Mouse (Mus musculus): ENCODE data around the gene Olfr922. TPM values are rescaled to one million over a fixed set of nuclear protein-coding genes. Genes with fewer than 3 reads are reported as not detected.

Gene Olfr922
- not detected for total RNA-seq (2023)

GRCm38 (mm10) chr9:38814314-38814713 is at the start of gene Olfr922:
TSS of gene Olfr922 (plus strand) at chr9:38814614.

GRCm38 (mm10) chr9:38772768-38773167 is 41.6 kb upstream of the Olfr922 start, which contains the start of gene Olfr921:
TSS of gene Olfr921 (plus strand) at chr9:38773068.

GRCm38 (mm10) chr9:38826245-38826644 is 11.8 kb downstream of the Olfr922 start, which contains the start of gene Olfr923:
TSS of gene Olfr923 (plus strand) at chr9:38826545.

GRCm38 (mm10) chr9:38844149-38844548 is 29.7 kb downstream of the Olfr922 start, which contains the start of gene Olfr924:
TSS of gene Olfr924 (plus strand) at chr9:38844449.

GRCm38 (mm10) chr9:38854760-38855159 is 40.3 kb downstream of the Olfr922 start, which contains the start of gene Olfr26:
TSS of gene Olfr26 (plus strand) at chr9:38855060.

Other genes starting within 250 kb of the Olfr922 start
- gene Olfr912, start 234.4 kb upstream of the Olfr922 start, total RNA-seq (2023) = not detected
- not detected for gene Olfr913, start 221.9 kb upstream of the Olfr922 start, total RNA-seq (2023)
- not detected for gene Olfr914, start 209.5 kb upstream of the Olfr922 start, total RNA-seq (2023)
- not detected for gene Olfr916, start 154.7 kb upstream of the Olfr922 start, total RNA-seq (2023)
- not detected for gene Olfr917, start 148.8 kb upstream of the Olfr922 start, total RNA-seq (2023)
- gene Olfr918, start 140.0 kb upstream of the Olfr922 start, total RNA-seq (2023) = not detected
- not detected for gene Olfr919, start 110.9 kb upstream of the Olfr922 start, total RNA-seq (2023)
- gene Vwa5a, start 96.3 kb upstream of the Olfr922 start, total RNA-seq (2023) = 1 to 10 TPM; 6.2 to 9.1 TPM
- gene Olfr920, start 62.3 kb upstream of the Olfr922 start, total RNA-seq (2023) = not detected
- gene Olfr921, start 41.5 kb upstream of the Olfr922 start, total RNA-seq (2023) = not detected
- not detected for gene Olfr923, start 11.9 kb downstream of the Olfr922 start, total RNA-seq (2023)
- not detected for gene Olfr924, start 29.8 kb downstream of the Olfr922 start, total RNA-seq (2023)
- gene Olfr26, start 40.4 kb downstream of the Olfr922 start, total RNA-seq (2023) = not detected
- not detected for gene Olfr926, start 62.5 kb downstream of the Olfr922 start, total RNA-seq (2023)
- gene Olfr930, start 115.2 kb downstream of the Olfr922 start, total RNA-seq (2023) = not detected
- gene Olfr933, start 157.7 kb downstream of the Olfr922 start, total RNA-seq (2023) = not detected
- gene Olfr934, start 173.7 kb downstream of the Olfr922 start, total RNA-seq (2023) = not detected
- gene Olfr935, start 185.1 kb downstream of the Olfr922 start, total RNA-seq (2023) = not detected
- not detected for gene Olfr146, start 208.8 kb downstream of the Olfr922 start, total RNA-seq (2023)

Measured in B cell, adult 67 days (primary cell).